Mouse (Mus musculus): ENCODE data around the gene 0610030E20Rik. TPM values are rescaled to one million over a fixed set of nuclear protein-coding genes. Genes with fewer than 3 reads are reported as not detected.
A peak's percentile ranks its signal among the peaks of the same experiment; 100 is the strongest.

The 0610030E20Rik gene
- polyA plus RNA-seq, 1 experiment, result 9.7 TPM

DNA sequence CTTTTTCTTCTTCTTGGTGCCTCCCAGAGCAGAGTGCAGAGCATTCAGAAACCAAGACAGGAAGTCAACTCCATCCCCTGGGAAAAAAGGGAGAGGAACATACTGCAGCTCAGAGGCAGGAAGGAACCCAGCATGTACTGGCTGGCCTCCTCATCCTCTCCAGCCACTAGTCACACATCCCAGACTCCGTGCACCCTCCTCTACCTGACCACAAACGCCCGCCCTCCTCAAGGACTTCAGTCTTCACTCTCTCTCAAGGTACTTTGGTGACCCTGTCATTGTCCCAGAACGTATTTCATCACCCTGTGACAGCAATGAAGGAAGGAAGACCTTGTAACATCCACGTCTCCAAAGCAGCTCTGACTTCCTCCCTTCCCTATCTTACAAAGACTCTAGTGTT lies 14.0 kb upstream of the 0610030E20Rik start:
- Histone ChIP-seq H3K4me1 (ENCODE audit: control insufficient read depth, insufficient read depth, insufficient read length, low read length) (no peaks in the 10 kb centered on the region), H3K4me3 (ENCODE audit: insufficient read depth, low read depth, low read length) (no peak overlapping the region), H3K27ac (replicated peaks; ENCODE audit: low read depth, low read length) (0 out of 2 replicates have a peak overlapping the region, but pooled peaks have one; percentile 8)

DNA sequence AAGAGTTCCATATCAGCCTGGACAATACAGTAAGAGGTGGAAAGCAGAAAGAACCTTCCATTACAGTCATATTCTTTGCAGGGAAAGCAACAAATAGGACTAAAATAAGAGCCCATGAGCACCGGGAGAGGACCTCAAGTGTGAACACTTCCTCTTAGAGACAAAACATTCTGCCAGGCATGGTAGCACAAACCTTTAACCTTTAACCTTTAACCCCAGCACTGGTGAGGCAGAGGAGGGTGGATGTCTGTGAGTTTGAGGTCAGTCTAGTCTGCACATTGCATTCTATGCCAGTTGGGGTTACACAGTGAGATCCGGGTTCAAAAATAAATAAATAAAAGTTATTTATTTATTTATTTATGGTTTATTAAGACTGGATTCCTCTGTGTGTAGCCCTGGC lies 6.6 kb upstream of the 0610030E20Rik start:
- no peak overlapping the region for H3K4me3 ChIP-seq (ENCODE audit: insufficient read depth, low read depth, low read length)
- H3K27ac ChIP-seq (replicated peaks; ENCODE audit: low read depth, low read length), result no peak overlapping the region
- H3K4me1 ChIP-seq (ENCODE audit: control insufficient read depth, insufficient read depth, insufficient read length, low read length), result no peaks in the 10 kb centered on the region; the same call in 1 of the 2 replicates

DNA sequence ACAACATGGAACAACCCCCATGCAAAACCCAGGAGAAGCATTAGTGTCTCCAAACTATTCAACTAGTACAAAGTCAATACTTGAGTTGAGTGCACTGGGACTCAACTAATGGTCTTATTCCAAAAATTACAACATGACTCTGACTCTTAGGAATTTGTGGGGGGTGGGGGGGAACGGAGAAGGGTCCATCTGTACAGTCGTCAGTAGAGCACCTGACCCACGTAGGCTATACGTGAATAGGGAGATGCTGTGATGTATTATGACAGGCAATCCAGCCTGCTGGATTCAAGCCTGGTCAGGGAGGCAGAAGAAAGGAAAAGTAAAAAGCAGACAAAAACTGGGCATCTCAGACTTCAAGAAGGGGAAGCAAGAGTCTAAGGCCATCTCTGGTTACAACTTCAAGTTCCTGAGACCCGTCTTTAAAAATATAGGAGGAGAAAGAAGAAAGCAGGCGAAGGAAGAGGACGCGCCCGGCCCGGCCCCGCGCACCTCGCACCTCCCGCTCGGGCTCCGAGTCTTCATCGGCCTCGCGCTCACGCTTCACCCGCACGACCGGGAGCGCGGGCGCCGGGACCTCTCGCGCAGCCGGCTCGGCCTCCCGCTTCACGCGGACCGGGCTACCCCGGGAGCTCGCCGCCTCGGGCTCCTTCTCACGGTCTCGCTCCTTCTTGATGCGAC lies 2.6 kb upstream of the 0610030E20Rik start:
- Histone ChIP-seq H3K27ac (replicated peaks; ENCODE audit: low read depth, low read length) (0 out of 2 replicates have a peak overlapping the region, but pooled peaks have one; percentile 49), H3K4me1 (ENCODE audit: control insufficient read depth, insufficient read depth, insufficient read length, low read length) (peaks cover 10% of the 10 kb centered on the region), H3K4me3 (ENCODE audit: insufficient read depth, low read depth, low read length) (peak overlapping the region; percentile 91)

DNA sequence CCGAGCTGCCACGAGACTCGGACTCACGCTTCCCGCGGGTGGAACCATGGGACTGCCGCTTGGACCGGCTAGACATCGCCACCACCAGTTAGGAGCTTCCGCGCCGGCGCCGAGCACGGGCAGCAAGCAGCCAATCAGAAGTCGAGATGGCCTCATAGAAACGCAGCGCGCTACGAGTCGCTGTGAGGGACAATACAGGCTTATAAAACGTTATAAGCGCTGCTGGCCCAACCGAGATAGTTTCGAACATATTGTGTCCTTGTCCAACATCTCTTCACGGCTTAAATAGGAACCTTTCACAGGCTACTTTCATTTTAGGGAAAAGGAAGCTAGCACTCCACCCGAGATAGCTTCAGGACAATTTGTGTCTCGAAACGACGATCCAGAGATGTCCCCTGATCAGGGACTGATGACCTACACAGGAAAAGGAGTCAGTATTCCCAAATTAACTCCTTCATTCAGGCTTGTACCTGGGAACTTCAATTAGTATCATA lies 2.0 kb upstream of the 0610030E20Rik start, which contains the start of gene Usp39:
Usp39 (minus strand) TSS at position 111 of the 494 bp plus-strand sequence.
- Histone ChIP-seq H3K27ac (replicated peaks; ENCODE audit: low read depth, low read length) (peak within 1 kb of the TSS; percentile 88), H3K4me1 (ENCODE audit: control insufficient read depth, insufficient read depth, insufficient read length, low read length) (peaks cover 10% of the 10 kb centered on the region), H3K4me3 (ENCODE audit: insufficient read depth, low read depth, low read length) (peak within 1 kb of the TSS; percentile 91)

DNA sequence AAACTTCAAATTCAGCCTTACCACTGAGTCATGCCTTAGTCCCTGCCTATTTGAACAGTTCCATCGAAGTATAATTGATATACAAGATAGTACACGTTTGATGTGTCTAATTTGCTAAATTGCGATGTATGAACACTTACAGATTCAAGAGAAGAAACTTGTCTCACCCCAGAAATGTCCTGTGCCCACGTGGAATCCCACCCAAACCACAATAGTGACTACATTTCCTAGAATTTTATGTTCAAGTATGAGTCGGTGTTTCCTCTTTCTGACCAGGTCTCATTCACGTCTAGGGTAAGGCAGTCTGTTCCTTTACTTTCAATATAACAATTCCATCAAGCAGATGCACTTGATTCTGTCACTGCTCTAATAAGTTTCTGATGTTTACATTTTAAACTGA lies 1.5 kb upstream of the 0610030E20Rik start:
- Histone ChIP-seq H3K4me1 (ENCODE audit: control insufficient read depth, insufficient read depth, insufficient read length, low read length) (peaks cover 10% of the 10 kb centered on the region), H3K27ac (replicated peaks; ENCODE audit: low read depth, low read length) (no peak overlapping the region), H3K4me3 (ENCODE audit: insufficient read depth, low read depth, low read length) (no peak overlapping the region)

DNA sequence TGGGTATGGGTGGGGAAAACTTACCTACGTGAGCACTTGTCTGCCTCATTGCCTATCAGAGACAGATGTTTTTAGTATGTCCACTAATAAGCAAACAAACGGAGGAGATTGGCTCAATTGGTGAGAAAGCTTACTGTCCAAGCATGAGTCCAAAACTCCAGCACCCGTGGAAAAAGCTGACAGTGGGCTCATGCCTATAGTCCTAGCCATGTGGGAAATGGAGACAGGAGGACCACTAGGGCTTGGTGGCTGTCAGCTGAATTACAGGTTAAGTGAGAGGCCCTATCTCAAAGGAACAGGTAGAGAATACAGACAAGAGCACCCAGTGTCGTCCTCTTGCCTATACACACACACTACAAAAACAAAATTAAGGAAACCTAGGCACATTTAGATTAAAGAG lies 856 bp upstream of the 0610030E20Rik start:
- Histone ChIP-seq H3K4me1 (ENCODE audit: control insufficient read depth, insufficient read depth, insufficient read length, low read length) (peaks cover 10% of the 10 kb centered on the region), H3K4me3 (ENCODE audit: insufficient read depth, low read depth, low read length) (no peak overlapping the region), H3K27ac (replicated peaks; ENCODE audit: low read depth, low read length) (no peak overlapping the region)

DNA sequence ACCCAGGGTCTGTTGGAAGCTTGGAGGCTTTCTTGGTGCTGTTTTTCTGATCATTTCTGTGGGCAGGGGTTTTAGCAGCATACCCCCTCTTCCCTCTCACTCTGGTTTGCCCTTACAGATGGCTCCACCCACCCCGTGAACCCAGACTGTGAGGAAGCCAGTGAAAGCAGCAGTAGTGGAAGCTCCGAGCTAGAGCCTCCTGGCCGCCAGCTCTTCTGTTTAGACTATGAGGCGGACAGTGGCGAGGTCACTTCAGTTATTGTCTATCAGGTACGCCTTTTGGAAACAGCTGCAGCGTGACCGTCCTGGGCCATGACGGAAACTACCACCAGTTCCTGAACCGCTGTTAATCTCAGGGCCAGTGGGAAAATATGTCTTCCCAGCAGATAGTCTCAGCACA lies 1.3 kb downstream of the 0610030E20Rik start:
- Histone ChIP-seq H3K4me3 (ENCODE audit: insufficient read depth, low read depth, low read length) (peak overlapping the region; percentile 79), H3K4me1 (ENCODE audit: control insufficient read depth, insufficient read depth, insufficient read length, low read length) (peaks cover 16% of the 10 kb centered on the region), H3K27ac (replicated peaks; ENCODE audit: low read depth, low read length) (peak overlapping the region; percentile 91; the same call in 1 of the 2 replicates)

DNA sequence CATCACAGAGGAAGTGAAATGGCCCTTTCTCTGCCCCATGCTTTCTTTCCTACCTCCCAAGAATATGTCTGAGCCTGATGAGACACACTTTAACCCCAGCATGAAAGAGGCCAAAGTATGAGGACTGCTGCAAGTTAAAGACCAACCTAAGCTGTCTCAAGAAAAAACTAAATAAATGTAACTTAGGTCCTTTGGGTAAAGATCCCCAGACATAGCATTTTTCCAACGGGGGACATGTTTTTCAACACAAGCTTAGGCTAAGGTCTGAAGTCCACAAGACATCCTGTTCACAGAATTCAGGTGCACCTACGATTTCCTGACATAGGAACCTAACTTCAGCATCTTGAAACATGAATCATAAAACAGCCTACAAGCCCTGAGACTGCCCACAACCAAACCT lies 3.1 kb downstream of the 0610030E20Rik start:
- no peak overlapping the region for H3K27ac ChIP-seq (replicated peaks; ENCODE audit: low read depth, low read length)
- peaks cover 23% of the 10 kb centered on the region for H3K4me1 ChIP-seq (ENCODE audit: control insufficient read depth, insufficient read depth, insufficient read length, low read length)
- no peak overlapping the region for H3K4me3 ChIP-seq (ENCODE audit: insufficient read depth, low read depth, low read length)

DNA sequence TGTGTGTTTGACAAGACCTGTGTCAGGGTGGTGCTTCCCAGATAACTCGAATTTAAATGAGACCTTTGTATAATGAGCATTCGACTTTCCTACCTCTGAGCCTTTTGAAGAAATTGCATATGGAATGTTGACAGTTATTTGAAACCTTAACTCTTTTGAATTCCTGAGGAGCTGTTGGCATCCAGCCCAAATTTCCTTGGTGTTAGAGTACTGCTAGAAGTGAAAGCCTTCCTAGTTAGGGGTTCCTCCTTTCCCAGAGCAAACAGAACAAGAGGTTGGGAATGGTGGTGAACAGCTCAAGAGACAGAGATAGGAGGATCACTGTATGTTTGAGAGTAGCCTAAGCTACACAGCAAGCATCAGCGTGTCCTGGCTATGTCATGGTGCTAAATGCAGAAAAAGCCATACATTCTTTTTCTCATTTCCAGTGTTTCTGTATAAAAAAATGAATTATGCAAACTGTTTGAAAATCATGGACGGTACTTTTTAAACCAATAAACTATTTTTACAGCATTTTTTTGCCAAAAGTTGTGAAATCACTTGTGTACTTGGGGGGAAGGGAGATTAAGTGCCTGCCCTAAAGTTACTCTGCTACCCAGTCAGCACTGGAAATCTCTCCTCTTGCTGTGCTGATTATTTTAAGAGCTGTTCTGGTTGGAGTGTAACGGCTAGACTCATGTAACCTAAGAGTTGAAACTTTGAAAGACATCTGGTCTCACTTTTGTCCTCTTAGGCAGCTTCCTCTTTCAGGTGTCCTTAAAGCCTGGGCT lies 5.7 kb downstream of the 0610030E20Rik start:
- Histone ChIP-seq H3K4me3 (ENCODE audit: insufficient read depth, low read depth, low read length) (no peak overlapping the region), H3K27ac (replicated peaks; ENCODE audit: low read depth, low read length) (peak overlapping the region; percentile 41), H3K4me1 (ENCODE audit: control insufficient read depth, insufficient read depth, insufficient read length, low read length) (peaks cover 23% of the 10 kb centered on the region)

DNA sequence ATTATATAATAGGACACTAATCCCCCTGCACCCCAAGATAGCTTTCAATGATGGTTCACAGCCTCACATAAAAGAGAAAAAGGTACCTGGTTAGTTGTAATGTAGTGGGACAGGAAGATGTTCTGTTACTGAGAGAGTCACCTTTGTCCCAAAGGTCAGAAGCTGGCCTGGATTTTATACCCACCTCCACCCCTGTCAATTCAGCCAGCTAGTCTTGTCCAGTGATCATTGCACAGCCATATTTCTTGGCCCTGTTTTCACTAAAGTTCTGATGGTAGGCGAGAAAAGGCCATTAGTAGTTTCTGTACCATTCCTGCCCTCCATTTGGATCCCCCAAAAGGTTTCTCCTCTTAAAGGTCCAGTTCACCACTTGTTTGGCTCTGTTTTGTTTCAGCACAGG lies 6.9 kb downstream of the 0610030E20Rik start:
- H3K4me3 ChIP-seq (ENCODE audit: insufficient read depth, low read depth, low read length), result no peak overlapping the region
- peaks cover 13% of the 10 kb centered on the region; the same call in 1 of the 2 replicates for H3K4me1 ChIP-seq (ENCODE audit: control insufficient read depth, insufficient read depth, insufficient read length, low read length)
- H3K27ac ChIP-seq (replicated peaks; ENCODE audit: low read depth, low read length), result peak overlapping the region; percentile 18

DNA sequence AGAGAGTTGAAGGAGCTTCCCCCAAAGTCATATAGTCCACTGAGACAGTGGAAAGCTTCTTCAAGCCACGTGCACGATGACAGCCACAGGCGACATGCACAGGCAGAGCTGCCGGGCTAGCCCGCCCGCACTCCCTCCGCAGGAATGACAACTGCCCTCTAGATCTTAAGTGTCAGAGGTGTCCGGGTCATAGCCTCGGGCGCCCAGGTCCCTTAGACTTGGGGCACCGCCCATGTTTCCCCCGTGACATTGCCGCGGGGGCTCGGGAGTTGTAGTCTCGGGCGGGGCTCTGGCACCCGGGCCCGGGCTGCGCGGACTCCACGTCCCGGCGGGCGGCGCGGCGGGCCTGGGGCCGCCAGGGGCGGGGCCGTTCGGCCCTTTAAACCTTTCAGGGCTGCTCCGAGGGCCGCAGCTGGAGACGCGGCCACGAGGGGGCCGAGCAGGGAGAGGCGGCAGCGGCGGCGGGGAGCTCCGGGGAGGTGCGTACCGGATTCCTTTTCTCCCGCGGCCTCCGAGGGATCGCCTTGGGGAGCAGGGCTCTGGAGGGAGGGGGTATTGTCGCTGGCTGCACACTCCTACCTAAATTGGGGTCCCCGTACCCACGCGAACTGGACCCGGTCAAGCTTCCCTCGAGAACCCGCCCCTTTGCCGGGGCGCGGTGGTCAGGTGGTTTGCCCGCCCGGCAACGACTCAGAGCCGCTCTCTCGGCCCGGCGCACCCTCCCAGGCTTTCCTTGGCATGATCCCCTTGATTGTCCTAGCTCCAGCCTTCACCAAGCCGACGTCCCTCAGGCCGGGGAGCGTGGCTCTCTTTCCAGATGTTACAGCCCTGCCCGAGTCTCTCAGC lies 8.2 kb downstream of the 0610030E20Rik start, which contains the start of gene Tmem150a:
Tmem150a (plus strand) TSS at position 382 of the 846 bp plus-strand sequence.
- peak within 1 kb of the TSS; percentile 91 for H3K4me3 ChIP-seq (ENCODE audit: insufficient read depth, low read depth, low read length)
- peaks cover 13% of the 10 kb centered on the region; the same call in 1 of the 2 replicates for H3K4me1 ChIP-seq (ENCODE audit: control insufficient read depth, insufficient read depth, insufficient read length, low read length)
- peak within 1 kb of the TSS; percentile 75 for H3K27ac ChIP-seq (replicated peaks; ENCODE audit: low read depth, low read length)

DNA sequence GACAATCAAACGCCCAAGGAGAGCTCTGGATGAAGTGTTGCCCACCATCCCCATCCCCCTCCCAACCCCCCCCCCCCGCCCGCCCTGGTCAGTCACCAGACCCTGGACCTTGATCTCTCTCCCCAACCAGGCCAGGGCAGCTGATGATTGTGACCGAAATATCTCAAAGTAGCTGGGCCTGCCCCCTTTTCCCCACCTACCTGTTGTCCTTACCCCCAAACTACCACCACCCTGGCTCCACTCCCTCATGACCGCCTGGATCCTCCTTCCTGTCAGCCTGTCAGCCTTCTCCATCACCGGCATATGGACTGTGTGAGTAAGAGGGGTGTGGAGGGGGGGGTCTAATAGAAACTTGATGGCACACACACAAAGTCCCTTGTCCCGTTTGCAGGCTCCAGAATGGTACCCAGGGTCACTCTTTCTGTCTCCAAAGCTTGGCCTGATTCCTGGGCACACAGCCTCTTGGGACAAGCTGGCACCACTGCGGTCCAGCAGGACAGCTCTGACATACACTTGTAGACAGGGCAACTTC lies 8.9 kb downstream of the 0610030E20Rik start:
- no peak overlapping the region for H3K27ac ChIP-seq (replicated peaks; ENCODE audit: low read depth, low read length)

DNA sequence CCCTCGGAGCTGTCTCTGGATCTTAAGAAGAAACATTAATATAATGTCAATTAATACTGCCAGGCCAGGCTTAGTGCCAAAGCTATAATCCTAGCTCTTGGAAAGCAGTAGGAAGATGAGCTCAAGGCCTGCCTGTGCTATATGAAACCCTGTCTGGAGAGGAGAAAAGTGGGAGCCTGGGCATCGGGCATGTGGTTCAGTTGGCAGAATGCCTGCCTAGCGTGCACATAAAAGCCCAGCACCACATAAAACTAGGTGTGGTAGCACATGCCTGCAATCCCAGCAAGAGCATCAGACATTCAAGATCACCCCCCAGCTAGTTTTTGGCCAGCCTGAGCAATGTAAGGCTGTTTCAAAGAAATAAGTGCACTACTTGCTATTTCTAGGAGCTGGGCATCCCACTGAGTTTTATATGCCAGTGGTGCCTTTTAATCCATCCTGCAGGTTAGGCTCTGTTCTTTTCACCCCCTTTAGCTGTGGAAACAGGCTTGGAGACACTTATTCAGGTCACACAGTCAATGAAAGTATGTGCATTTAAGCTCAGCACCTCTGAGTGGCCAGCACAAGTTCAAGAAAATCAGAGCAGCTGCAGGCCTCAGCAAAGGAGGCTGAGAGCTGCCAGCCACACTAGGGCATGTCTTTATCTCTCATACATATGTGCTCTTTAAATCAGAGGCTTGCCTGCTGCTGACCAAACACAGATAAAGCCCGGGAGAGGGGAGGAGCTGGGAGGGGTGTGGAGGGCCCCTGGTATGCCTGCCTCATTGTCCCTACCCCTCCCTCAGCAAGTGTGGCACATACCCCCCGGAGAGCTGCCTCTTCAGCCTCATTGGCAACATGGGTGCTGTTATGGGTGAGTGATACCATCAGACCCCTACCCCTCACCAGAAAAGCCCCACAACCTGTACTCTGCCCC lies 10.3 kb downstream of the 0610030E20Rik start:
- Histone ChIP-seq H3K27ac (replicated peaks; ENCODE audit: low read depth, low read length) (no peak overlapping the region), H3K4me1 (ENCODE audit: control insufficient read depth, insufficient read depth, insufficient read length, low read length) (peaks cover 14% of the 10 kb centered on the region; the same call in 1 of the 2 replicates), H3K4me3 (ENCODE audit: insufficient read depth, low read depth, low read length) (no peak overlapping the region)

More for the DNA sequence above, 8.9 kb downstream of the 0610030E20Rik start:
- Histone ChIP-seq H3K4me1 (ENCODE audit: control insufficient read depth, insufficient read depth, insufficient read length, low read length) (peaks cover 14% of the 10 kb centered on the region; the same call in 1 of the 2 replicates), H3K4me3 (ENCODE audit: insufficient read depth, low read depth, low read length) (peak overlapping the region; percentile 91)

Data from brown adipose tissue, adult 24 weeks (tissue).